ENCODE assay signal across 7 mouse cellular contexts in the genomic region with DNA sequence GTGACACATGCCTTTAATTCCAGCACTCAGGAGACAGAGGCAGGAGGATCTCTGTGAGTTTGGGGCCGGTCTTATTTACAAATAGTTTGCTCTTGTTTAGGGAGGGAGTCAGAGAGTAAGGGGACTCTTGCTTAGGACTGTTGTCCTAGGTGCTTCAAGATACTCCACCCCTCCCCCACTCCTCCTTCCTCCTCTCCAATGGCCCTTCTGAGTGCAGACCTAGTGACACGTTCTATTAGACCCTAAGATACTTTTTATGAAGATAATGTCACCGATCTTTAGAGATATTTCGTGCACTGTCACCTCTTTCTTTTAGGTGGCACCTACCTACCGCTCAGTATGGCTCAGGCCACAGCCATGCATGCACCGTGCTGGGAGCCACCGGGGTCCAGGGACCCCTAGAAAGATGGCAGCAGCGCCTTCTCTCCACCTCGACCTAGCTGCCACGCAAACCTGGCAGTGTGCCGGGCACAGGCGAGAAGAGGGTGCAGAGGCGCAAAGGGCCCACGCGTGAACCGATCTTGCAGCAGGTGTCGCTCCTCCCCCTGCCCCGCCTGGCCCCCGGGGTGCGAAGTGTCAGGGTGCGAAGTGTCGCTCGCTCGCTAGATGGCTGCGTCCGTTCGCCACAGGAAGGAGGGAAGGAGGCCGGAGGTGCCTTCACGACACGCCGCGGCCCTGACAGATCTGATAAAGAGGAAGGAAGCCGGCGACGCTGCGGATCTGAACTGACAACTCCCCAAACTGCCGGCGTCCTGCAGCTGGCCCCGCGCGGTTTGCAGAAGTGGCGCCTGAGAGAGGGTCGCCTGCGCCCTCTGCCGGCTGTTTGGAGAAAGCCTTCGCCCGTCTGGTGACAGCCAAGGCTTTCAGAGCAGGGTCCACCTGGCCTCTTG.
DNase-seq lines count a peak whose midpoint lies in the region; ATAC-seq and TF ChIP-seq lines count a peak whose summit lies in the region.

No protein-coding gene starts in this region.

- peak; percentile 94 for TF ChIP-seq CTCF in small intestine, adult 2 months (IDR thresholded peaks at IDR 0.05; ENCODE audit: extremely low read depth, insufficient read length, insufficient replicate concordance, low read depth, low read length)

- peaks cover 54% of the 10 kb centered on the region for H3K27me3 ChIP-seq in limb, embryonic 10.5 days (ENCODE audit: low read depth, poor library complexity, severe bottlenecking)
- peaks cover 41% of the 10 kb centered on the region for H3K27me3 ChIP-seq in midbrain, embryonic 13.5 days
- no peaks in the 10 kb centered on the region for H3K27me3 ChIP-seq in small intestine, adult 2 months (ENCODE audit: control insufficient read depth, insufficient read depth, low read length)

- peaks cover 7% of the 10 kb centered on the region for H3K36me3 ChIP-seq in limb, embryonic 10.5 days
- 0 out of 2 replicates have a peak, but pooled peaks cover 4% of the 10 kb centered on the region for H3K36me3 ChIP-seq in midbrain, embryonic 13.5 days
- H3K36me3 ChIP-seq in small intestine, adult 2 months (ENCODE audit: control insufficient read depth, insufficient read depth, low read length), result no peaks in the 10 kb centered on the region

- H3K9me3 ChIP-seq in limb, embryonic 10.5 days (replicated peaks), result no peaks in the 10 kb centered on the region; the same call in 1 of the 2 replicates
- H3K9me3 ChIP-seq in midbrain, embryonic 13.5 days, result no peaks in the 10 kb centered on the region

- WGBS in limb, embryonic 10.5 days, result 1% methylated on average over 47 of the region's 47 CpGs
- WGBS in midbrain, embryonic 13.5 days, result 2% methylated on average over 41 of the region's 47 CpGs
- WGBS in small intestine, adult 2 months, result 4% methylated on average over 47 of the region's 47 CpGs

- TF ChIP-seq POLR2A in small intestine, adult 2 months (IDR thresholded peaks at IDR 0.05; ENCODE audit: low read depth, low read length), result peak; percentile 17; the same call in 1 of the 2 replicates

- peak overlapping the region; percentile 44 for H3K4me3 ChIP-seq in limb, embryonic 10.5 days
- peak overlapping the region; percentile 41 for H3K4me3 ChIP-seq in midbrain, embryonic 13.5 days (replicated peaks)
- H3K4me3 ChIP-seq in small intestine, adult 2 months (ENCODE audit: low read depth, low read length), result peak overlapping the region; percentile 51

- no peak overlapping the region for H3K27ac ChIP-seq in limb, embryonic 10.5 days
- H3K27ac ChIP-seq in midbrain, embryonic 13.5 days, result no peak overlapping the region
- peak overlapping the region; percentile 60 for H3K27ac ChIP-seq in small intestine, adult 2 months (ENCODE audit: insufficient read depth, low read depth, low read length)

- DNase-seq in adrenal gland, adult 8-10 months, result peak; percentile 70
- DNase-seq in embryo, embryonic 9.5 days (ENCODE audit: extremely low spot score), result peak; percentile 82
- DNase-seq in heart, adult 11 months, result peak; percentile 98
- peak; percentile 84 for DNase-seq in kidney, adult 11 months
- DNase-seq in limb, embryonic 10.5 days (ENCODE audit: low spot score), result peak; percentile 96

- peak overlapping the region; percentile 82 for H3K4me2 ChIP-seq in midbrain, embryonic 13.5 days (replicated peaks)

- ATAC-seq in midbrain, embryonic 13.5 days, result peak; percentile 67

- peaks cover 21% of the 10 kb centered on the region for H3K4me1 ChIP-seq in limb, embryonic 10.5 days
- peaks cover 19% of the 10 kb centered on the region for H3K4me1 ChIP-seq in midbrain, embryonic 13.5 days (replicated peaks)
- peaks cover 8% of the 10 kb centered on the region for H3K4me1 ChIP-seq in small intestine, adult 2 months (ENCODE audit: control insufficient read depth, insufficient read depth, insufficient read length, low read length)

- peak overlapping the region; percentile 53 for H3K9ac ChIP-seq in midbrain, embryonic 13.5 days (replicated peaks)
